Mouse (Mus musculus) liver, embryonic 14.5 days (tissue): Measurements from ENCODE around the gene Commd4.

Source experiments
- CTCF ChIP-seq: IDR thresholded peaks from 2 replicates; pipeline ENCODE4 v1.5.1; 2016; ENCODE audit warnings: antibody characterized with exemption, low read depth, control low read depth
- EP300 ChIP-seq: IDR thresholded peaks from 2 replicates; pipeline ENCODE4 v1.6.1; 2016; ENCODE audit warnings: antibody characterized with exemption, low read depth

DNA sequence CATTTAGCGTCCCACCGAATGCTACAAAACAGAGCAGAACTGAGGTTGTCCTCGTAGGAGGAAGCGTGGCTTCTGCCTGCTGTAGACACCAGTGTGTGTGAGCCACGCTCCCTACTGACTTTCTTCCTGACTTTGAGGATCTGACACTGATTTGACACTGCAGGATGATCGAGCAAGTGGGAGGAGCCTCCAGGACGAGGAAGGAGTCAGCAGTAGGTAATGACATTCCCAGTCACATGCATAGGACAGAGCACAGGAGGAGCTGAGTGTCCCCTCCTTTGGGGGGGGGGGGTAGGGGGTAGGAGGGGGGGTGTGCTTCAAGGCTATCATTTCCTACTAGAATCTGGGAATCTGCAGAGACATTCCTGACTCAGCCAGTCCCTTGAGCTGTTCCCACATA is 44.9 kb upstream of the Commd4 start:
- TF ChIP-seq CTCF: no peak
- no peak for TF ChIP-seq EP300
